Mouse (Mus musculus) small intestine, adult 2 months (tissue): Measurements from ENCODE around the gene Tnfrsf18.

Experiments used
- CTCF ChIP-seq: fragments of 200-500 bp; IDR thresholded peaks from 2 replicates; pipeline ENCODE4 v1.5.1; 2012; ENCODE audit warnings: low read depth, mild to moderate bottlenecking, control low read depth, inconsistent platforms, low read length, moderate library complexity, mixed read lengths; ENCODE audit not compliant: insufficient replicate concordance, insufficient read length; ENCODE audit errors: extremely low read depth
- POLR2A ChIP-seq: fragments of 200-500 bp; IDR thresholded peaks from 2 replicates; pipeline ENCODE4 v1.6.1; 2012; ENCODE audit warnings: low read depth, mild to moderate bottlenecking, control low read depth, inconsistent platforms, low read length, moderate library complexity

- TF ChIP-seq POLR2A (no peak), CTCF (peak; percentile 84; the same call in 1 of the 2 replicates)
Measured at GRCm38 (mm10) chr4:156033476-156034119, 7.6 kb downstream of the Tnfrsf18 start.
